Mouse (Mus musculus) ZHBTc4 (cell line): ENCODE data around the gene Col5a1.

Experiments used
- DNase-seq: peaks from one replicate; pipeline ENCODE4 v3.0.0-alpha.2; 2011; ENCODE audit warnings: low read depth, low spot score

Col5a1 gene

GRCm38 (mm10) chr2:27962406-27962805 lies 76.2 kb downstream of the Col5a1 start:
- DNase-seq = no peak

DNA sequence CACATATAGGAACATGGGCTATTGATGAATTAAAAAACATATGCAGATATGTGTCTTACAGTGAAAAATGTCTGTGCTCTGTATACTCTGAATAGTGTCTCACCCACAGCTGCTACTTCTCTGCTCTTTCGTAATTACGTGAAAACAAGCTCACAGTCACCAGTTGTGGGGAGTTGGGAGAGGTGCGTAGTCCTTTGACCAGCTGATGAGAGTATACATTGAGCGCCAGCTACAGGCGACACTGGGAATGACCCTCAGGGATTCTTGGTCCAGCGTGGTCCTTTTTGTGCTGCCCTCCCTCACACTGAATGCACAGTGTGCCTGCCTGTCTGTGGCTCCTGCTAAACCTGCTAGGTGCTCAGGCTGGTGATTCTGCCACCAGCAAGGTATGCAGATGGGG lies 82.9 kb downstream of the Col5a1 start:
- peak; percentile 9 for DNase-seq

DNA sequence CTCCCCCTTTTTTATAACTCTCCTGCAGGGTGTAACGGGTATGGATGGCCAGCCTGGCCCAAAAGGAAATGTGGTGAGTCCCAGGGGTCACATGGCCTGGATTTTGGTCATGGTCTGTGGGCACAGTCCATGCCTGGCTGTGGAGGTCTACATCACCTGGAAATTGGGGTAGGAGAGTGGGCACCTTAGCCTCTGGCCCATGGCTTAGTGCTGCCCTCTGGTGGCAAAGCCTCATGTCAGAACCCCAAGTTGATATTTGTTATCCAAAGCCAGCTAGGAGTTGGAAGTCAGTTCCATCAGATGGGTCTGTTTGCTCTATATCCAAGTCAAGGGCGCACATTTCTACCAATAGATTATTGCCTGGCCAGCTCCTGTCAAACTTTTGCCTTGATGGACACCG lies 87.6 kb downstream of the Col5a1 start:
- DNase-seq = peak; percentile 61

GRCm38 (mm10) chr2:27975786-27976185 lies 89.6 kb downstream of the Col5a1 start:
- DNase-seq = no peak

DNA sequence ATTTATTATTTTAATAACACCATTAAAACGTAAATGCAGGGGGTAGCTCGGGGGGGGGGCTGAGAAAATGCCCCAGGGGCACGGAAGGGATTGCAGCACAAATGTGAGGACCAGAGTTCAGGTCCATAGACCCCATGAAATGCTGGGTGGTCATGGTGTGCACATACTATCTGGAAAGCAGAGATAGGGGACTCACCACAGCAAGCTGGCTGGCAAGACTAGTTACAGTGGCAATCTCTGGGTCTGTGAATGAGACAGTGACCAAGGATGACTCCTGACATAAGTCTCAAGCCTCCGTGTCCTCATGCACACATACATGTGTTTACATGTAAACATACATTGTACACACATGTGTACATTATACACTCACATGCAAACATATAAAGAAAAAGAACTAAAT lies 90.3 kb downstream of the Col5a1 start:
- DNase-seq = no peak

- DNase-seq = no peak
Measured at GRCm38 (mm10) chr2:27981066-27981465, 94.8 kb downstream of the Col5a1 start.

DNA sequence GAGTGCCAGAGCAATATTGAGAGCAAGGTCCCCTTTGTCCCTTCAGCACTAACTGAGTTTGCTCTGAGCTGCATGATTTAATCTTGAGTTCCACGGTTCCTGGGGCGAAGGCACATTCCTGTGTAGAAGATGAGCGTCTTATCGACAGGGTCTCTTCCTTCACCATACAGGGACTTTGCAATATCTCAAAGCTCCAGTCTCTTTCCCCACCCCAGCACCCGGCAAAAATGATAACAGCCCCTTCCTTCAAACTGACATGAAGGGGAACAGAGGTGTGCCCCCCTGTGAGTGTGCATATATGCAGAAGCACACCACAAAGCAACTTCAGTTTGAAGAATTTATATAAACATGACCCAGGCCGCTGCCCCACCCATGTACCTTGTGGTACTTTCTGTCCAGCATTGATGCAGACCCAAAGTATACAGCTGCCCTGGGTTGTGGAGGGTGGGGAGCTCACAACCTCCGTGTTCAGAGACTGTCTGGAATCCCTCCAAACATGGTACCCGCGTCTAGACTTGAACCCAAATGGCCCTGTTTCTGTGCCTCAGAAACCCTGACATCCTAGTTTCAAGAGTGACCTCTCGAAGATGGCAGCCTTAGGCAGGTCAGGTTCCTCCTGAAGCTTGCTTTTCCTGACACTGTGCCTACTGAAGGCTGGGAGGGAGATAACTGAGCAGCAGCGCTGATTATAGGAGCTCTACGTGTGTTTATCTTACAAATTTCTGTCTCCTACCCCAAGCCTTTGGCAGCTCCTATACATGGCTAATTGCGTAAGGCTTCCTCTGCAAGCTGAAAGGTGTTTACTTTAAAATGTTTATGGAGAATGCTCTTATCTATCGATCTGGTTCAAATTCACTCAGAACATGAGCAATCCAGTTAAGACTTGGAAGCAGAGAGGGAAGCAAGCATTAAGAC lies 95.7 kb downstream of the Col5a1 start:
- no peak for DNase-seq

GRCm38 (mm10) chr2:27983093-27983492 lies 96.9 kb downstream of the Col5a1 start:
- DNase-seq = no peak

- peak; percentile 45 for DNase-seq
Measured at GRCm38 (mm10) chr2:27983884-27984283, 97.7 kb downstream of the Col5a1 start.

- no peak for DNase-seq
Measured at GRCm38 (mm10) chr2:27986751-27987150, 100.5 kb downstream of the Col5a1 start.

DNA sequence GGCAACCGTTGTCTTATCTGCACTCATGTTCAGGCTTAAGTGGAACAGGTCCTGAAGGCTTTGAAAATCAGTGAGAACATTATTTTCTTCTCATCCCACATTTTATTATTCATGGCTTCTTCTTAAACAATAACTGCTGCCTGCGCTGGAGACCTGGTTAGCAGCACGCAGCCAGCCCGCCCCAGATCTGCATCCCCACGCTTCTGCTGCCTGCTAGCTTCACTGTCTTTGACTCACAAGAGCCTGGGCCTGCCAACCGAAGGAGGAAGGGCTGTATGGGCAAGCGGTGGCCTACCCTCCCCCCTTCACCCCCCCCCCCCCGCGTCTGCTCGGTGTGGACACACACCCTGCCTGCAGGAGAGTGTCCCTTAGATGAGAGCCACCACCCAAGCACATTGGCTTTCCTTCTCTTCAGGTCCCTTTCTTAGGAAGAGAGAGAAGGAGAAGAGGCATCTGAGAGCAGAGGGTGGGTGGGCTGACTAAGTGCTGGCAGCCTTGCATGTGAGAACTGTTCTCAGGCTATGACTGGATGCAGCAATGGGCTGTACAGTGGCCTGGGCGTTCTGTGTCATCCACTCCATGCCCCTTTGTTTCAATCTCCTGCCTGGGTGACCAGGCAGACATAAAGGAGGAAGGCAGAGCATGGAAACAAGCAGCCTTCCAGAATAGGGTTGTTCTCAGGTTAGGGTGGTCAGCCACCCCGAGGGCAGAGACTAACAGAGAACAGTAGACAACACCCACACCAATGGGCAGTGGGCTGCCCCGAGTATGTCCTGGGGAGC lies 104.4 kb downstream of the Col5a1 start:
- DNase-seq = no peak

GRCm38 (mm10) chr2:27993416-27993815 lies 107.2 kb downstream of the Col5a1 start:
- DNase-seq = peak; percentile 43

- no peak for DNase-seq
Measured at GRCm38 (mm10) chr2:27999996-28000583, 113.9 kb downstream of the Col5a1 start.

- no peak for DNase-seq
Measured at GRCm38 (mm10) chr2:28000660-28001059, 114.4 kb downstream of the Col5a1 start.

DNA sequence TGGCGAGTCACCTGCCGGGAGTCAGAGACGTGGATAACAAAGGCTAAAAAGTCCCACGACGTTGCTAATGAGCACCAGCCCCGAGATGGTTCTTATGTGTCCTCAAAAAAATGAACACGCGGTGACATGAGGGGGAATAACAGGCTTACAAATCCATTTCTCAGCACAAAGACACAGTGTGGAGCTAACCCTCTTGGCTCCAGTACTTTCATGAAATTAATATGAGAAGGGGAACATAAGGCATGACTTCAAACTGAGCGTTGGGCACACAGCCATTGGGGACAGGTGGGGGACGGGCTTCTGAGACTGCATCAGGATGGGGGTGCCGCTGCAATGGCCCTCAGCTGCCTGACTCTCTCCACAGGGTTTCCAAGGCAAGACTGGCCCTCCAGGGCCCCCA lies 115.0 kb downstream of the Col5a1 start:
- DNase-seq = no peak

GRCm38 (mm10) chr2:28005187-28005586 lies 119.0 kb downstream of the Col5a1 start:
- DNase-seq = no peak

GRCm38 (mm10) chr2:28008261-28008660 lies 122.0 kb downstream of the Col5a1 start:
- DNase-seq = no peak

DNA sequence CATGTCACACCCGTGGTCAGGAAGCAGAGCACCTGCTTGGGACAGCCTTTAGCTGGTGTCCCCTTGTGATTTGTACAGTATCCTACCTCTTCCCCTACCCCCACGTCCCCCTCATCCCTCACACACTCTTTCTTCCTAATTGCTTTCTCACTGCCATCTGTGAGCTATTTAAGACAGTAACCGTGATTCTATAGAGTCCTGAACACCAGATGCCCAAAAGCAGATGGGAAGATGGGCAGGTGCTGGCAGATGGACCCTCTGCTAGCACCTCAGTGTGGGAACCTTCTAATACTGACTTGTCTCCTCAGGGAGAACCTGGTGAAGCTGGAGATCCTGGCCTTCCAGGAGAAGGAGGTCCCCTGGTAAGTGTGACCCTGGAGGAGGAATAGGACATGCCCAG lies 126.1 kb downstream of the Col5a1 start:
- DNase-seq = no peak

- DNase-seq = no peak
Measured at GRCm38 (mm10) chr2:28014778-28015177, 128.6 kb downstream of the Col5a1 start.

DNA sequence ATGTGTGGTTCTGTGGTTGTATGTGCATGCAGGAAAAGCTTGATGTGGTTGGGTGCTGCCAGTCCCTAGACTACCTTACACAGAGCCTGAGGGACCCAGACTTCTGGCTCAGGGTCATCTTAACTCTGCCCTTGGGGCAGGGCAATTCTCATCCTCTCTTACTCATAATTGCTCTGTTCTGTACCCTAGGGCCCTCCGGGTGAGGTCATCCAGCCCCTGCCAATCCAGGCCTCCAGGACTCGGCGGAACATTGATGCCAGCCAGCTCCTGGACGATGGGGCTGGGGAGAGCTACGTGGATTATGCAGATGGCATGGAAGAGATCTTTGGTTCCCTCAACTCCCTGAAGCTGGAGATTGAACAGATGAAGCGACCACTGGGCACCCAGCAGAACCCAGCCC lies 138.2 kb downstream of the Col5a1 start:
- no peak for DNase-seq

- no peak for DNase-seq
Measured at GRCm38 (mm10) chr2:28025776-28026175, 139.6 kb downstream of the Col5a1 start.

GRCm38 (mm10) chr2:28031860-28032259 lies 145.6 kb downstream of the Col5a1 start:
- DNase-seq = peak; percentile 83
